Mouse (Mus musculus): ENCODE results near the gene Gm4881.

GRCm38 (mm10) chr7:24985799-24986198, 41.5 kb upstream of the Gm4881 start:
- TF ChIP-seq CTCF (IDR thresholded peaks at IDR 0.05; ENCODE audit: borderline replicate concordance, control insufficient read depth, extremely low read depth, insufficient read depth, low read length, poor library complexity) (no peak), POLR2A (IDR thresholded peaks at IDR 0.05; ENCODE audit: control insufficient read depth, extremely low read depth, insufficient read depth, low read length, poor library complexity) (no peak)

All from thymus, adult 2 months (tissue).